Mouse (Mus musculus) megakaryocyte progenitor cell, adult 5-6 weeks (primary cell): ENCODE measurements at regions not wholly inside any gene's neighbourhood (a gene's known extent, or its start where the extent isn't known, plus 50 kb on each side); places are given as distances from the start of the nearest gene placed in this dataset.
A peak's percentile ranks its signal among the peaks of the same experiment; 100 is the strongest.

Experiments
- ATAC-seq: replicated peaks from 2 replicates; pipeline ENCODE4 v1.8.0; 2016; ENCODE audit warnings: mild to moderate bottlenecking, moderate TSS enrichment, inconsistent platforms; ENCODE audit not compliant: poor library complexity

- ATAC-seq = no peak
These were observed 116.5 kb upstream of the Teddm2 start for GRCm38 (mm10) chr1:154016516-154016915.

DNA sequence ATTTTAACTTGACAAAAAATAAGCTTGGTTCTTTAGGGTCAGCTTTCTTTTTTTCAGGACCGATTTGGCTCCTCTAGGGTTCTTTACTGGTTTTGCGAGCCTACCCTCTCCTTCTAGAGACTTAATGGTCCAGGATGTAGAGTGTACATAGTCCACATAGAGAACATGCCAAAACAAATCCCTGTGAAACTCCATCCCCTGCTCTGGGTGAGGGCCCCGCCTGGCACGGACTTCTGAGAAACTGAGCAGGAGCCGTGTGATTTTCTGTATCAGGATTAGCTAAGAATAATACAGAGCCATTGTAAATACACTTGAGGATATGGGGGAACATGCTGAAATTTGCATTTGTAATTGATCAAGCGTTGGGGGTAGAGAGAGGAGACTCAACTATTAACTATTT, 118.2 kb upstream of the Teddm2 start:
- ATAC-seq = no peak

DNA sequence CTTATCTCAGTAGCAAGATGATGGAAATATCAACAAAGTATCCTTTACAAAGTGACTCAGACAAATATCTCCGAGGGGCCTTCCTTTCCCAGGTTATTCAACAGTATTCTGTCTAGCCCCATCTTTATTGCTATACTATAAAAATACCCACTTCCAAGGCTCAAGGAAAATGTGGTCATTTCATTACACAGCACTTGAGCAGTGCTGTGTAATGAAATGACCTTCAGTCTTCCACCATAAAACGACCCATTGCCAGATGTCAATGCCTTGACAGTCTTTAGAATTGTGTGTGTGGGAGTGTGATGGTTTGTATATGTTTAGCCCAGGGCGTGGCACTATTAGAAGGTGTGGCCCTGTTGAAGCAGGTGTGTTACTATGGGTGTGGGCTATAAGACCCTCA, 124.3 kb upstream of the Teddm2 start:
- ATAC-seq = no peak

- no peak for ATAC-seq
These were observed 127.3 kb upstream of the Teddm2 start for GRCm38 (mm10) chr1:154027303-154027702.

DNA sequence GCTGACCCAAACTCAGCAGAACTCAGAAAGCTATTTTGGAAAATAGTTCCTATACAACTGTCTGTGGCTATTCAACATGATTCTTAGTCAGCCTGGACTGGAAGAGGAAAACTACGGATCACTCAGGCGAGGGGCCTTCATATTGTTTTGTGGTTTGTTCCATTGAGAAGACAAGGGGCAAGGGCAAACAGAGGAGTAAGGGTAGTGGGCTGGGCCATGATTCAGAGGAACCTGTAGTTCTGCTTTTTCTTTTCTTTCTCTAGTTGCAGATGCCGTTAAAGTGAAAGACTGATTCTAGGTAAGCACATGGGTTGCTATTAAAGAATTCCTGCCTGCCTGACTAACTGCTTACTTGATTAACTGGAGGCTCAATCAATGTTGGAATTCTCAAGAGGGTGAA, 129.8 kb upstream of the Teddm2 start:
- ATAC-seq = no peak

DNA sequence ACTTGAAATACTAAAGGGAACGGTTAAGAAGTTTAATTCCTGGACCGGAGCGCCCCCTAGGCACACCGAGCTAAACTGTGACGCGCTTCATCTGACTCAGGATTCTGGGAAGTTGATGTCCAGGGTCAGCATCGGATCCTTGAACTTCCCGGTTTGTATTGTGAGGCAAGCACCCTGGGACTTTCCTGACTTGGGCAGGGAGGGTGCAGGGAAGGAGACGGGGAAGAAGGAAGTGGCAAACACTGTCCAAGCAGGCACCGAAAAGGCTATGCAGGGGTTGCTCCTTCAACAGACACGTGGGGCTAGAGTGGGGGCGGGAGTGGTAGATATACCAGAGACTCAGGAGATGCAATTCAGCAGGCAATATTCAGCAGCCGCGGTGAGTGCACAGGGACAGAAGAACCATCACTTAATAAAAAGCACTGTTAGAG, 132.7 kb upstream of the Teddm2 start:
- peak; percentile 45 for ATAC-seq

DNA sequence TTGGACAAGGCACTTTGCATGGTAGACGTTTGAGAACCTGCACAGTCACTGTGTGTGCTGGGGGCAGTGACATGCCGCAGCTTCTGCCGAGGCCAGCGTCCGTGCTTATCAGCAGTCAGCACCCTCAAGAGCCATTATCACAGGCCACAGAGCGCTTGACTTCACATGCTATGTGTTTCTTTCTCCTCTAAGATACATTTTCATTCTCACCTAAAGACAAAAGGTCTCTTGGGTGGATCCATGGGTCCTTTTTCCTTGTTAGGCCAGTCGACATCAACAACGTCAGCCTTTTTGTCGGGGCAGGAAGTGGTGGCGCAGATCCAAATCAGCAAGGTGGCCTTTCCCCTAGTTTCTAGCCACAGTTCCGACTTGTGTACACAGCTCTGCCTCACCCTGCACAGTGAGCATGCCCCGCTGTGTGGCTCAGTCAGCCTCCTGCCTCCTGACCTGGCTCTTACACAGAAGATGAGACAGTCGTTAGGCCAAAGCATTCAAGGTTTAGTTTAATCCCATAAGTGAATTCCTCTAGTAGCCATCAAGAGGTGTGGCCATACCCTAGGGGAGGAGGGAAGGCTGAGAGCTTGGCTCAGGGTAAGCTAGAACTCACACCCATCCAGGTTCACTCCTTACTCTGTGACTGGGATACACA, 134.1 kb upstream of the Teddm2 start:
- ATAC-seq = peak; percentile 88

DNA sequence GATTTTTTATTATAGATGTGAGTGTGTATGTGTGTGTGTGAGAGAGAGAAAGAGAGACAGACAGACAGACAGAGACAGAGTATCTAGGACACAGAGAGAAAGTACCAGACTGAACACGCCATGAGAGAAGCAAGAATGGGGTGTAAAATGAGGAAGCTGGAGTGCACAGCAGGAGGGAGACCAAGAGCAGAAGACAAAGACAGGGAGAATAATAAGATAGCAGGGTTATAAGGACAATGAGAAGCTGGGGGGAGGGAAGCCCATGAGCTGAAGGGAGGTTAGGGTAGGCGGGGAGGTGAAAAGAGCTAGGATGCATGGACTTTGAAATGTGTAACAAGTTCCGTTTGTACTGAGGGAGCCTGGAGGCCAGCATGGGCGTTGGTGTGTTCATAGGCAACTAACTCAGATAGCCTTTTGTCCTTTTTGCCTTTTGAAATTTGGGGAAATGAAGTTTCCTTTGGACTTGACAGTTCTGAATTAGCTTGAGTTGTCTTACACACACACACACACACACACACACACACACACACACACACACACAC, 136.8 kb upstream of the Teddm2 start:
- no peak for ATAC-seq

GRCm38 (mm10) chr1:154038241-154038640, 138.2 kb upstream of the Teddm2 start:
- no peak for ATAC-seq

- peak; percentile 76 for ATAC-seq
These were observed 140.9 kb upstream of the Teddm2 start for GRCm38 (mm10) chr1:154040907-154041306.

DNA sequence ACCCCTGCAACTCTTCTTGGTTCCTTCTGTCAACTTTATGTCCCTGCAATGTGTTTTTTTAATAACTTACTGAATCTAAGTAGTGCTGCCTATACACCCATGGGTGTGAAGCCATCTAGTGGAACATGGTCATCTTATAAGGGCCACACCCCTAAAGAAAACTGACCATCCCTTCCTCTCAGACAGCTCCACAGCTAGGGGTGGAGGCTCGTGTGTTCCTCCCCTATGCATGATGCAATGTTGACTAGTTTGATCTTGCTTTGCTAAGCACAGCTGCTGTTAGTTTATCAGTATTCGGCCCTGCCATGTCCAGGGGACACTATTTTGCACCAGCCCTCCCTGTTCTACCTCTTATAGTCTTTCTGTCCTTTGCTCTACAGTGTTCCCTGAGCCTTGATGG, 142.9 kb upstream of the Teddm2 start:
- no peak for ATAC-seq

GRCm38 (mm10) chr1:154044712-154045111, 144.7 kb upstream of the Teddm2 start:
- no peak for ATAC-seq

GRCm38 (mm10) chr1:154045951-154046350, 145.9 kb upstream of the Teddm2 start:
- ATAC-seq = no peak

GRCm38 (mm10) chr1:154053641-154054040, 147.3 kb upstream of the Zfp648 start:
- ATAC-seq = no peak

DNA sequence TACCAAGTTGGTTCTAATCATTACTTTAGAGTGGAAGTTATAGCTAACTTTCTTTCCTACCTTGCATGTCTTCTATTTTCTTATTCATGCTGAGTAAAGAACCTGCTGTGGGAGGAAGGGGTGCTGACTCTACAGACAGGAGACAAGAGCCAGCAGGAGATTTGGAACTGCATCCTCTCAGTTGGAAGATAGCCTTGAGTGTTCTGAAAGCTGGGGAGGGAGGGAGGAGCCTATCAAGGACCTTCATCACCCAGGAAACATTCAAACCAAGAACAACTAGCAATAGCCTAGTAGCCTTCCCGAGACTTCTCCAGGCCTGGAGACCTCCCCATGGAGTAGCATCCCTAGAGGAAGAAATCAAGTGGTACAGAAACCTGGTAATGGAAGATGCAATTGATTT, 146.1 kb upstream of the Zfp648 start:
- ATAC-seq = no peak

GRCm38 (mm10) chr1:154061397-154061796, 139.6 kb upstream of the Zfp648 start:
- peak; percentile 83 for ATAC-seq

DNA sequence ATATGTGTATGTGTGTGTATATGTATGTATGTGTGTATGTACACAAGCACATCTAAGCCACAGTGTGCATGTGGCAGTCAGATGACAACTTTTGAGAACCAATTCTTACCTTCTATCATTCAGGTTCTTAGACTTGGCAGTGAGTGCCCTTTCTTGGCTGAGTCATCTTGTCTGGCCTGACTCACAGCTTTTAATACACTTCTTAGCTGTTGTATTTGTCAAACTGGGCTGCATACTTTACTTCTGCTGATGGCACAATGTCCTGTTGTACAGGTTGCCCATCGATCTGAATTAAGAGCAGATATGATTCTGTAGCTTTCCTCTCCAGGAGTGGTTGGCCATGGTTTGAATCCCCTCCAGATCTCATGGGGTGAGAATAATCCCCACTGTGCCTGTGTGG, 139.1 kb upstream of the Zfp648 start:
- ATAC-seq = no peak

DNA sequence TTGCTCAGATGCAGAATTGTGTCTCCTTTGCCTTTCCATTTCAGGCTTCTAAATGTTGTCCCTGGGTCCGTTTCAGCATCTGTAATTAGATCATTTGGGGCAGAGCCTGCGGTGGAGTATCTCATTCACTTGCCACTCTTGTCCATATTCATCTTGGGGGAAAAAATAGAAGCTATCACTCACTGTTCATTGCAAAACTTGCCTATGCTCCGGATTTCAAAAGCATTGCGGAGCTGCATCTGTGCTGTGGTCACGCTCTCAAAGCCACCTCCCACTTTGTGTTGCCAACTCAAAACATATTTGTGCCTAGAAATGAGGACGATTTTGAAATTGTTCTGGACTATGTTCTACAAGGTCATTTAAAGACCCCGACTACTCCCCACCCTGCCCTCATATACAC, 138.3 kb upstream of the Zfp648 start:
- peak; percentile 80 for ATAC-seq

DNA sequence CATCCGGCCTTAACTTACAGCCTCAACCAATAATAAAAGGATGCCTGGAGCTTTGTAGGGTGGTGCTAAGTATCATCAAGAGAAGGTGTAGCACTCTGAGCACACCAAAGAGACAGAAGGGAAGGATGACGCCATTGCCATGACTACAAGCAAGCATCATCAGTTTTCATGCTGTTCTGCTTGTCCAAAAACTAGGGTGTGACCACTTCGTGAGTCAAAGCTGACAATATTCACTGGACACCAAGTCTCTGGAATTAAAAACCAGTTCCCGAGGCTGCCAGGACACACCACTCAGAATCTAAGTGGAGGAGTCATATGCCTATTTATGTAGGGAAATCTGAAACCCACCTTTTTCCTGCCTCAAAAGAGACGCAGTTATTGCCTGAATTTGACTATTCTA, 136.4 kb upstream of the Zfp648 start:
- no peak for ATAC-seq

DNA sequence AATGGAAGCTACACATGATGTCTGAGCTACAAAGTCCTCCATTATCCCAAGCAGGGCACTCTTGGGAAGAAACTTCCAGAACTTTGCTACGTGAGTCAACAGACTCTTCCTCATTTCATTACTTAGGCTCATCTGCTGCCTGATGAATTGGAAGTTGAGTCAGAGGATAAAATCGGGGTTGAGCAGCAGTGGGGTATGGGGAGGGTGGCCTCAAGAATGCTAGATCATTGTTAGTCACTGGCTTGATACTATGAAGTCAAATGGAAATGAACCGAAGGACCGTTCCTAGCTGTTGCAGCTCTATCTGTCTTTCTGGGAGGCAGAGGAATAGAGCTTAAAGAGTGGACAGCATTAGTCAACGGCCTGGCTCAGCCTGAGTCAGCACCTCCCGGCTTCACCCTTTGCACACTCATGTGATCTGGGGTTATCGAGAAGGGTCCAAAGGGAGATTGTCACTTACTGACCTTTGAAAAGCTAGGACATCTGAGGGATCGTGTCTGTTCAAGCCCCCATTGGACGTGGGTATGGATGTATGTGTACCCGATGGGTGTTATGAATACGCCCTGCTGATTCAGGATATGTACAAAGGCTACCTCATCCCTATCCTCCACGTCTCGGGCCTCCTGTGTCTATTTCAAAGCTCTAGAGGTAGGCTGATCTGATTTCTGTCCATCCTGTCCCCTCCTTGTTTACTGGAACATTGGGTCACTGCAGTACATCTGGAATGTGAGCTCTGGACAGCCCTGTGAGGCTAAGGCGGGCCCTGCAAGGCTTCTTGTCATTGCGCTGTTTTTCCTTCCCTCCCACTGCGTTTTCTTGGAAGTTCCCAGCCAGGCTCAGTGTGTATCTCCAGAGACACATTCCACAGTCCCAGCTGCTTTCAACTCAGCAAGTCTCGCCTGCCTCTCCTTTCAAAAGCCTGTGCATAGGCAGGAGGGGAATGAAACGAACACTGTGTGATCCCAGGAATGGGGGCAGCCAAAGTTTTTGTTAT, 135.4 kb upstream of the Zfp648 start:
- no peak for ATAC-seq

- ATAC-seq = no peak
These were observed 133.1 kb upstream of the Zfp648 start for GRCm38 (mm10) chr1:154067856-154068255.

DNA sequence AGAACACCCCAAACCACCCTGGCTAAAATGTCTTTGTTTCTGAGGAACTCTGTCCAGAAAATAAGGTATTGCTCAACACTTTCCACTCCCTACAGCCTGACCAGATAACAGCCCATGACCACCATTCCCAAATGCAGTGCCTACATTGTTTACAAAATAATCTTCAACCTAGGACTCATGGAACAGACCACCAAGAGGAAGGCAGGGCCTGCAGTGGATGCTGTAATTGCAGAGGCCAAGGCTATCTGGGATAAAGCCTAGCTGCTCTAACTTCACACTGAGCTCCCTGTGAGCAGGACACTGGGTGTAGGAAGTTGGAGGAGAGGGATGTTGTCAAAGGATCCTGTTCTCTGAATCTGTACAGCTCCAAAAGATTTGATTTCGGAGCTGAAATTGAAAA, 126.7 kb upstream of the Zfp648 start:
- ATAC-seq = peak; percentile 46
